ENCODE assay signal across 22 mouse cellular contexts in the genomic region with DNA sequence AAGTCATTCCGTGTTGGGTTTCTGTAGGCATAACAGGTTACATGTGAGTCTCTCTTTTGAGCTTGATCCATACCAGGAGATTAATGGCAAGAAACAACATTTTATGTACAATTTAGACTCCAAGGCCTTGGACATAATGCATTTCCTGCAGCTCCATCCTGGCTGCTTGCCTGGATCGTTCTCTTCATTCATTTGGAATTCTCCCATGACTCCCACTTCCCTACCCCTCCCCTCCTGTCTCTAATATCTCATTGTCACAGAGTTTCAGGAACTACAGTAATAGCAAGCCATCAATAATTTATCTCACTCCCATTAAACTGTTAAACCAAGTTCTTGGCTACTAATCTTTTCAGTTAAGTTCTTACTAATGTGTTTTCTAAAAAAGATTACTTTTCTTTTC. TPM values are rescaled to one million over a fixed set of nuclear protein-coding genes. Genes with fewer than 3 reads are reported as not detected.
DNase-seq lines count a peak whose midpoint lies in the region; ATAC-seq and TF ChIP-seq lines count a peak whose summit lies in the region.
"Had no signal": no experiment of that assay in that cellular context is flagged by ENCODE, and none has a peak within 500 bp of the region (broad histone marks: within the 10 kb centered on the region; RNA-seq: fewer than 3 reads in every experiment).

No protein-coding gene starts in this region.

- H3K4me2 ChIP-seq in hindbrain, postnatal 0 days (ENCODE audit: low read depth, low read length), result no peak overlapping the region
- no peak overlapping the region for H3K4me2 ChIP-seq in lung, postnatal 0 days (replicated peaks; ENCODE audit: low read depth, low read length)
- H3K4me2 ChIP-seq in midbrain, embryonic 16.5 days (ENCODE audit: low read length), result no peak overlapping the region
- H3K4me2 ChIP-seq: forebrain, embryonic 15.5 days; hindbrain, embryonic 13.5 days; limb, embryonic 13.5 days had no signal

- no peak for TF ChIP-seq EP300 in lung, postnatal 0 days (IDR thresholded peaks at IDR 0.05)

- intact Hi-C loops in left cerebral cortex, adult 2 months (cut with DNase I), result no loop called here

- H3K27ac ChIP-seq in hindbrain, postnatal 0 days, result no peak overlapping the region
- no peak overlapping the region for H3K27ac ChIP-seq in hindbrain, embryonic 10.5 days
- no peak overlapping the region for H3K27ac ChIP-seq in lung, postnatal 0 days (ENCODE audit: low read length)
- H3K27ac ChIP-seq in left cerebral cortex, adult 2 months, result no peak overlapping the region
- H3K27ac ChIP-seq in midbrain, embryonic 16.5 days (ENCODE audit: low read length), result no peak overlapping the region
- H3K27ac ChIP-seq: forebrain, embryonic 15.5 days; hindbrain, embryonic 13.5 days; limb, embryonic 13.5 days had no signal

- TF ChIP-seq CTCF in hindbrain, postnatal 0 days (IDR thresholded peaks at IDR 0.05; ENCODE audit: low read depth), result no peak
- no peak for TF ChIP-seq CTCF in lung, postnatal 0 days (IDR thresholded peaks at IDR 0.05)
- no peak for TF ChIP-seq CTCF in left cerebral cortex, adult 2 months (IDR thresholded peaks at IDR 0.05)

- 57% methylated on average over 2 of the region's 2 CpGs for WGBS in hindbrain, postnatal 0 days
- 92% methylated on average over 2 of the region's 2 CpGs for WGBS in hindbrain, embryonic 10.5 days
- WGBS in lung, postnatal 0 days, result 49% methylated on average over 2 of the region's 2 CpGs
- 90% methylated on average over 2 of the region's 2 CpGs for WGBS in midbrain, embryonic 16.5 days

- no peaks in the 10 kb centered on the region for H3K9me3 ChIP-seq in hindbrain, postnatal 0 days (ENCODE audit: low read length)
- no peaks in the 10 kb centered on the region for H3K9me3 ChIP-seq in hindbrain, embryonic 10.5 days
- no peaks in the 10 kb centered on the region for H3K9me3 ChIP-seq in lung, postnatal 0 days (ENCODE audit: low read length)
- no peaks in the 10 kb centered on the region for H3K9me3 ChIP-seq in midbrain, embryonic 16.5 days (replicated peaks; ENCODE audit: control insufficient read depth, low read length, poor library complexity, severe bottlenecking)
- H3K9me3 ChIP-seq: forebrain, embryonic 15.5 days; hindbrain, embryonic 13.5 days; limb, embryonic 13.5 days; megakaryocyte, embryonic 14.5 days had no signal

- no peaks in the 10 kb centered on the region for H3K4me1 ChIP-seq in hindbrain, postnatal 0 days (ENCODE audit: insufficient read depth, low read length)
- no peaks in the 10 kb centered on the region for H3K4me1 ChIP-seq in hindbrain, embryonic 10.5 days (replicated peaks)
- H3K4me1 ChIP-seq in lung, postnatal 0 days (ENCODE audit: insufficient read depth, low read depth, low read length), result no peaks in the 10 kb centered on the region
- no peaks in the 10 kb centered on the region for H3K4me1 ChIP-seq in midbrain, embryonic 16.5 days (ENCODE audit: control insufficient read depth, insufficient read depth, low read length)
- H3K4me1 ChIP-seq: forebrain, embryonic 15.5 days; hindbrain, embryonic 13.5 days; limb, embryonic 13.5 days; megakaryocyte, embryonic 14.5 days had no signal

- H3K36me3 ChIP-seq in hindbrain, postnatal 0 days (ENCODE audit: insufficient read depth, low read length), result no peaks in the 10 kb centered on the region
- H3K36me3 ChIP-seq in hindbrain, embryonic 10.5 days, result no peaks in the 10 kb centered on the region
- no peaks in the 10 kb centered on the region for H3K36me3 ChIP-seq in lung, postnatal 0 days (ENCODE audit: insufficient read depth, low read length)
- H3K36me3 ChIP-seq in midbrain, embryonic 16.5 days (ENCODE audit: control insufficient read depth, insufficient read depth, low read length), result no peaks in the 10 kb centered on the region
- H3K36me3 ChIP-seq: forebrain, embryonic 15.5 days; hindbrain, embryonic 13.5 days; limb, embryonic 13.5 days had no signal

- no peak overlapping the region for H3K4me3 ChIP-seq in hindbrain, postnatal 0 days (ENCODE audit: low read length)
- H3K4me3 ChIP-seq in hindbrain, embryonic 10.5 days, result no peak overlapping the region
- H3K4me3 ChIP-seq in lung, postnatal 0 days (ENCODE audit: low read depth, low read length), result no peak overlapping the region
- H3K4me3 ChIP-seq in left cerebral cortex, adult 2 months, result no peak overlapping the region
- no peak overlapping the region for H3K4me3 ChIP-seq in midbrain, embryonic 16.5 days (ENCODE audit: low read depth, low read length)
- H3K4me3 ChIP-seq: forebrain, embryonic 15.5 days; hindbrain, embryonic 13.5 days; limb, embryonic 13.5 days; megakaryocyte, embryonic 14.5 days had no signal

- no peak overlapping the region for H3K9ac ChIP-seq in hindbrain, postnatal 0 days (replicated peaks; ENCODE audit: low read length)
- H3K9ac ChIP-seq in lung, postnatal 0 days (replicated peaks; ENCODE audit: low read depth), result no peak overlapping the region
- H3K9ac ChIP-seq in midbrain, embryonic 16.5 days (ENCODE audit: low read depth, low read length), result no peak overlapping the region
- H3K9ac ChIP-seq: forebrain, embryonic 15.5 days; hindbrain, embryonic 13.5 days; limb, embryonic 13.5 days had no signal

- ATAC-seq in hindbrain, postnatal 0 days, result no peak
- no peak for ATAC-seq in lung, postnatal 0 days
- no peak for ATAC-seq in midbrain, embryonic 16.5 days
- ATAC-seq: forebrain, embryonic 15.5 days; intestine, embryonic 16.5 days had no signal

- peak; percentile 14 for DNase-seq in adrenal gland, postnatal 25 days
- no peak for DNase-seq in adrenal gland, postnatal 4 days (ENCODE audit: low spot score in 2 of 2)
- DNase-seq in hindbrain, postnatal 0 days (ENCODE audit: low spot score), result peak; percentile 3
- no peak for DNase-seq in hindbrain, embryonic 10.5 days (ENCODE audit: low spot score)
- DNase-seq in lung, postnatal 0 days (ENCODE audit: low spot score), result peak; percentile 18
- no peak for DNase-seq in lung, postnatal 14 days
- no peak for DNase-seq in left cerebral cortex, adult 2 months (ENCODE audit: extremely low spot score in 1 of 2, low spot score in 2 of 2)
- DNase-seq: cerebellum, adult 9-10 months; gastrocnemius, postnatal 25 days; right cerebral cortex, postnatal 14 days; thymus, postnatal 25 days had no signal

- H3K27me3 ChIP-seq in hindbrain, postnatal 0 days (ENCODE audit: insufficient read depth, low read length), result no peaks in the 10 kb centered on the region
- H3K27me3 ChIP-seq in hindbrain, embryonic 10.5 days (ENCODE audit: insufficient read depth, poor library complexity, severe bottlenecking), result no peaks in the 10 kb centered on the region
- no peaks in the 10 kb centered on the region for H3K27me3 ChIP-seq in lung, postnatal 0 days (replicated peaks; ENCODE audit: insufficient read depth, low read length)
- no peaks in the 10 kb centered on the region for H3K27me3 ChIP-seq in midbrain, embryonic 16.5 days (ENCODE audit: control insufficient read depth, insufficient read depth, low read depth, low read length)
- H3K27me3 ChIP-seq: forebrain, embryonic 15.5 days; hindbrain, embryonic 13.5 days; limb, embryonic 13.5 days; megakaryocyte, embryonic 14.5 days had no signal

RNA-seq across cellular contexts. Expression of a gene that starts 16.5 kb away (rescaled TPM):
- not detected in 2 replicates for total RNA-seq in adrenal gland, postnatal 25 days (2021)
- total RNA-seq in adrenal gland, postnatal 4 days (2021), result not detected
- not detected in 2 replicates for total RNA-seq in hindbrain, postnatal 0 days (2014; rRNA removed)
- not detected in 2 replicates for polyA plus RNA-seq in hindbrain, postnatal 0 days (2015; fragmentation: Nextera tagmentation; extraction: Ambion mirVana)
- not detected in 2 replicates for polyA plus RNA-seq in hindbrain, embryonic 10.5 days (2016; fragmentation: Nextera tagmentation; extraction: Ambion mirVana)
- polyA plus RNA-seq in lung, postnatal 0 days (2015; fragmentation: Nextera tagmentation; extraction: Ambion mirVana), result 0.30 and 0.33 TPM in 2 replicates
- total RNA-seq in left cerebral cortex, adult 2 months (2021), result not detected
- not detected in 2 replicates for polyA plus RNA-seq in midbrain, embryonic 16.5 days (2015; fragmentation: Nextera tagmentation; extraction: Ambion mirVana)
- total RNA-seq: gastrocnemius, postnatal 25 days; left cerebral cortex, adult 18-20 months; midbrain, postnatal 0 days had no signal
- polyA plus RNA-seq: forebrain, embryonic 15.5 days; heart, embryonic 14.5 days; hindbrain, embryonic 13.5 days; intestine, embryonic 16.5 days; limb, embryonic 13.5 days; liver, embryonic 16.5 days; midbrain, postnatal 0 days; neural tube, embryonic 11.5 days had no signal

RNA-seq across cellular contexts. Expression of a gene that starts 27.3 kb away (rescaled TPM):
- total RNA-seq in adrenal gland, postnatal 25 days (2021), result not detected in 2 replicates
- not detected for total RNA-seq in adrenal gland, postnatal 4 days (2021)
- total RNA-seq in hindbrain, postnatal 0 days (2014; rRNA removed), result not detected in 2 replicates
- not detected in 2 replicates for polyA plus RNA-seq in hindbrain, postnatal 0 days (2015; fragmentation: Nextera tagmentation; extraction: Ambion mirVana)
- not detected in 2 replicates for polyA plus RNA-seq in hindbrain, embryonic 10.5 days (2016; fragmentation: Nextera tagmentation; extraction: Ambion mirVana)
- polyA plus RNA-seq in lung, postnatal 0 days (2015; fragmentation: Nextera tagmentation; extraction: Ambion mirVana), result 0.06 TPM in 2 replicates
- not detected for total RNA-seq in left cerebral cortex, adult 2 months (2021)
- not detected in 2 replicates for polyA plus RNA-seq in midbrain, embryonic 16.5 days (2015; fragmentation: Nextera tagmentation; extraction: Ambion mirVana)
- total RNA-seq: gastrocnemius, postnatal 25 days; left cerebral cortex, adult 18-20 months; midbrain, postnatal 0 days had no signal
- polyA plus RNA-seq: forebrain, embryonic 15.5 days; hindbrain, embryonic 13.5 days; limb, embryonic 13.5 days; liver, embryonic 16.5 days; midbrain, postnatal 0 days; neural tube, embryonic 11.5 days had no signal

RNA-seq across cellular contexts. Expression of a gene that starts 38.5 kb away (rescaled TPM):
- not detected in 2 replicates for total RNA-seq in adrenal gland, postnatal 25 days (2021)
- not detected for total RNA-seq in adrenal gland, postnatal 4 days (2021)
- total RNA-seq in hindbrain, postnatal 0 days (2014; rRNA removed), result not detected in 2 replicates
- polyA plus RNA-seq in hindbrain, postnatal 0 days (2015; fragmentation: Nextera tagmentation; extraction: Ambion mirVana), result not detected in 2 replicates
- not detected in 2 replicates for polyA plus RNA-seq in hindbrain, embryonic 10.5 days (2016; fragmentation: Nextera tagmentation; extraction: Ambion mirVana)
- polyA plus RNA-seq in lung, postnatal 0 days (2015; fragmentation: Nextera tagmentation; extraction: Ambion mirVana), result 0.08 TPM in 1 of 2 replicates, not detected in the other
- total RNA-seq in left cerebral cortex, adult 2 months (2021), result not detected
- not detected in 2 replicates for polyA plus RNA-seq in midbrain, embryonic 16.5 days (2015; fragmentation: Nextera tagmentation; extraction: Ambion mirVana)
- total RNA-seq: gastrocnemius, postnatal 25 days; left cerebral cortex, adult 18-20 months; midbrain, postnatal 0 days had no signal
- polyA plus RNA-seq: forebrain, embryonic 15.5 days; heart, embryonic 14.5 days; hindbrain, embryonic 13.5 days; intestine, embryonic 16.5 days; limb, embryonic 13.5 days; liver, embryonic 16.5 days; midbrain, postnatal 0 days; neural tube, embryonic 11.5 days had no signal

RNA-seq across cellular contexts. Expression of a gene that starts 43.9 kb away (rescaled TPM):
- not detected in 2 replicates for total RNA-seq in adrenal gland, postnatal 25 days (2021)
- total RNA-seq in adrenal gland, postnatal 4 days (2021), result under 1 TPM in 1 of 2 experiments, not detected in 1; 0.23 TPM
- not detected in 2 replicates for total RNA-seq in hindbrain, postnatal 0 days (2014; rRNA removed)
- not detected in 2 replicates for polyA plus RNA-seq in hindbrain, postnatal 0 days (2015; fragmentation: Nextera tagmentation; extraction: Ambion mirVana)
- not detected in 2 replicates for polyA plus RNA-seq in hindbrain, embryonic 10.5 days (2016; fragmentation: Nextera tagmentation; extraction: Ambion mirVana)
- polyA plus RNA-seq in lung, postnatal 0 days (2015; fragmentation: Nextera tagmentation; extraction: Ambion mirVana), result 0.04 and 0.13 TPM in 2 replicates
- not detected for total RNA-seq in left cerebral cortex, adult 2 months (2021)
- not detected in 2 replicates for polyA plus RNA-seq in midbrain, embryonic 16.5 days (2015; fragmentation: Nextera tagmentation; extraction: Ambion mirVana)
- total RNA-seq: gastrocnemius, postnatal 25 days; left cerebral cortex, adult 18-20 months; midbrain, postnatal 0 days had no signal
- polyA plus RNA-seq: forebrain, embryonic 15.5 days; heart, embryonic 14.5 days; hindbrain, embryonic 13.5 days; intestine, embryonic 16.5 days; limb, embryonic 13.5 days; liver, embryonic 16.5 days; midbrain, postnatal 0 days; neural tube, embryonic 11.5 days had no signal

Comparison
In these comparisons a context has a peak if more than half of its experiments do, and no peak if none do; other contexts are left out.
1. DNase-seq: peak in adrenal gland, postnatal 25 days (single experiment), hindbrain, postnatal 0 days (single experiment) and lung, postnatal 0 days (single experiment); none in adrenal gland, postnatal 4 days (0 of 2), hindbrain, embryonic 10.5 days (single experiment), lung, postnatal 14 days (single experiment) and left cerebral cortex, adult 2 months (0 of 2).